Mouse (Mus musculus): Measurements from ENCODE around the gene Aven. TPM values are rescaled to one million over a fixed set of nuclear protein-coding genes. Genes with fewer than 3 reads are reported as not detected.

The Aven gene
- total and polyA plus RNA-seq, 2 experiments from 2014 or later, result 3.5 to 8.9 TPM

- WGBS, result 34% methylated on average over 17 of the region's 17 CpGs
- peak; percentile 71; the same call in 1 of the 2 replicates for ATAC-seq (ENCODE audit: low FRiP score)
These were observed 38.5 kb upstream of the Aven start for GRCm38 (mm10) chr2:112454125-112454861.

GRCm38 (mm10) chr2:112454862-112455564 is 37.8 kb upstream of the Aven start, which contains the start of gene Emc7:
Emc7 (plus strand) TSS chr2:112454997.
- no peaks in the 10 kb centered on the region for H3K4me1 ChIP-seq (ENCODE audit: insufficient read depth, low read length)
- no peaks in the 10 kb centered on the region for H3K9me3 ChIP-seq (ENCODE audit: low read length)
- TF ChIP-seq CTCF (IDR thresholded peaks at IDR 0.05), result no peak
- H3K27ac ChIP-seq (ENCODE audit: low read depth, low read length), result peak within 1 kb of the TSS; percentile 89
- peak within 1 kb of the TSS; percentile 94 for H3K4me3 ChIP-seq (ENCODE audit: low read depth, low read length)
- no peaks in the 10 kb centered on the region for H3K27me3 ChIP-seq (ENCODE audit: insufficient read depth, low read length)
- DNase-seq (ENCODE audit: low spot score) (peak; percentile 98), ATAC-seq (ENCODE audit: low FRiP score) (peak; percentile 97)
- peak within 1 kb of the TSS; percentile 78 for H3K4me2 ChIP-seq (ENCODE audit: low read depth, low read length, poor library complexity, severe bottlenecking)
- peak within 1 kb of the TSS; percentile 97 for H3K9ac ChIP-seq (replicated peaks; ENCODE audit: low read length, poor library complexity, severe bottlenecking)
- 1% methylated on average over 49 of the region's 49 CpGs for WGBS
- H3K36me3 ChIP-seq (ENCODE audit: insufficient read depth, low read length), result no peaks in the 10 kb centered on the region

More at GRCm38 (mm10) chr2:112454125-112454861, 38.5 kb upstream of the Aven start:
- no peak for DNase-seq (ENCODE audit: low spot score)
- H3K27ac ChIP-seq (ENCODE audit: low read depth, low read length), result peak overlapping the region; percentile 89
- H3K4me3 ChIP-seq (ENCODE audit: low read depth, low read length), result peak overlapping the region; percentile 94
- no peaks in the 10 kb centered on the region for H3K36me3 ChIP-seq (ENCODE audit: insufficient read depth, low read length)
- H3K4me1 ChIP-seq (ENCODE audit: insufficient read depth, low read length), result no peaks in the 10 kb centered on the region
- H3K4me2 ChIP-seq (ENCODE audit: low read depth, low read length, poor library complexity, severe bottlenecking), result peak overlapping the region; percentile 64
- no peaks in the 10 kb centered on the region for H3K9me3 ChIP-seq (ENCODE audit: low read length)
- H3K27me3 ChIP-seq (ENCODE audit: insufficient read depth, low read length), result no peaks in the 10 kb centered on the region
- peak overlapping the region; percentile 97 for H3K9ac ChIP-seq (replicated peaks; ENCODE audit: low read length, poor library complexity, severe bottlenecking)
- TF ChIP-seq CTCF (IDR thresholded peaks at IDR 0.05), result no peak

DNA sequence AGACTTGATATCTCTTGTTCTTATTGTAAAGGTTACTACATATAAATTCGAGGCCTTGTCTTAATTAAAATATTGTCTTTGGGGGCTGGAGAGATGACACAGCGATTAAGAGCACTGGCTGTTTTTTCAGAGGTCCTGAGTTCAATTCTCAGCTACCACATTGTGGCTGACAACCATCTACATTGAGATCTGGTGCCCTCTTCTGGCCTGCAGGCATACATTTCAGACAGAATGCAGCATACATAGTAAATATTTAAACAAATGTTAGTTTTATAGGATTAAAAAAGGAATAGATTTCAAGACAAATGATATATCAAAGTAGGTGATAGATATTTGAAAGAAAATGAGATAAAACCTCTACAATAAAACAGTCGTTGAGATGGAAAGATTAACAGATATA is 32.2 kb upstream of the Aven start:
- ATAC-seq (ENCODE audit: low FRiP score) (no peak), DNase-seq (ENCODE audit: low spot score) (no peak)
- H3K4me2 ChIP-seq (ENCODE audit: low read depth, low read length, poor library complexity, severe bottlenecking), result no peak overlapping the region
- no peak overlapping the region for H3K9ac ChIP-seq (replicated peaks; ENCODE audit: low read length, poor library complexity, severe bottlenecking)
- H3K27me3 ChIP-seq (ENCODE audit: insufficient read depth, low read length), result no peaks in the 10 kb centered on the region
- H3K4me3 ChIP-seq (ENCODE audit: low read depth, low read length), result no peak overlapping the region
- 92% methylated on average over 3 of the region's 3 CpGs for WGBS
- TF ChIP-seq CTCF (IDR thresholded peaks at IDR 0.05), result peak; percentile 36; the same call in 1 of the 2 replicates
- H3K36me3 ChIP-seq (ENCODE audit: insufficient read depth, low read length), result peaks cover 12% of the 10 kb centered on the region; the same call in 1 of the 2 replicates
- H3K9me3 ChIP-seq (ENCODE audit: low read length), result no peaks in the 10 kb centered on the region
- H3K4me1 ChIP-seq (ENCODE audit: insufficient read depth, low read length), result no peaks in the 10 kb centered on the region
- no peak overlapping the region for H3K27ac ChIP-seq (ENCODE audit: low read depth, low read length)

DNA sequence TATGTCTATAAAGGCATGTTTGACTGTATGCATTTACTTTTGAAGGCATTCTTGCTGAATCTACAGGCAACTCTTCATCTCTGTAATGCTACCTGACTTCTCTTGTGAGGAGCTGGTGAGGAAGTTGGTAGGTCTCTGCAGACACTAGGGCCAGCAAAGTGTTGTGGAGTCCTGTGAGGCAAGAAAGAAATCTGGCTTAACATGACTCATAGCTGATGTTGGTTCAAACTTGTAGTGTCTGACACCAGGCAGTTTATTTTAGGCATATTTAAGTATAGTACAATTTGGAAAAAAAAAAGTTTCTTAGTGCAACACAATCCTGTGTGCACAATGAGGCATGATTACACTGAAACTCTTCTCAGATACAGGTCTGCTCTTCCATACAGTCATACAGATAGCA is 23.2 kb upstream of the Aven start:
- Histone ChIP-seq H3K27me3 (ENCODE audit: insufficient read depth, low read length) (no peaks in the 10 kb centered on the region), H3K36me3 (ENCODE audit: insufficient read depth, low read length) (peaks cover 21% of the 10 kb centered on the region)
- no peak for DNase-seq (ENCODE audit: low spot score)

DNA sequence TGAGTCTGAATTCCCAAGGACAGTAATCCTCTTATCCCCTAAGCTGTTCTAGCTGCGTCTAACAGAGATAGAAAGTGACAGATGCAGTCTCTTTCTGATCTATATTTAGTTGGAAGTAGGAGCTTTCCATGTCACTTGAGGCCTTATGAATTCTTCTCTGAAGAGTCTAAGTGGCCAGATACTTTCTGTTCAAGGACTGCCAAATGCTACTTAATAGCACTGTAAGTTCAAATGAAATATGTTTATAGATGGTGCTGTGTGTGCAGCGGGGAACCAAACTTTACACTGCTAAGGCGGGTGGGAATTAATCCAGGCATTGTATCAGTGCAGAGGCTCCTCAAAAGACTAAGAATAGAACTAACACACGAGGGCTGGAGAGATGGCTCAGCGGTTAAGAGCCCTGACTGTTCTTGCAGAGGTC is 21.8 kb upstream of the Aven start:
- ATAC-seq (ENCODE audit: low FRiP score) (0 out of 2 replicates have a peak, but pooled peaks have one; percentile 34), DNase-seq (ENCODE audit: low spot score) (no peak)
- TF ChIP-seq CTCF (IDR thresholded peaks at IDR 0.05), result no peak

More for the DNA sequence above, 23.2 kb upstream of the Aven start:
- Histone ChIP-seq H3K4me1 (ENCODE audit: insufficient read depth, low read length) (no peaks in the 10 kb centered on the region), H3K9me3 (ENCODE audit: low read length) (no peaks in the 10 kb centered on the region), H3K27ac (ENCODE audit: low read depth, low read length) (no peak overlapping the region), H3K9ac (replicated peaks; ENCODE audit: low read length, poor library complexity, severe bottlenecking) (no peak overlapping the region), H3K4me2 (ENCODE audit: low read depth, low read length, poor library complexity, severe bottlenecking) (no peak overlapping the region), H3K4me3 (ENCODE audit: low read depth, low read length) (no peak overlapping the region)
- ATAC-seq (ENCODE audit: low FRiP score), result no peak
- TF ChIP-seq CTCF (IDR thresholded peaks at IDR 0.05), result no peak

DNA sequence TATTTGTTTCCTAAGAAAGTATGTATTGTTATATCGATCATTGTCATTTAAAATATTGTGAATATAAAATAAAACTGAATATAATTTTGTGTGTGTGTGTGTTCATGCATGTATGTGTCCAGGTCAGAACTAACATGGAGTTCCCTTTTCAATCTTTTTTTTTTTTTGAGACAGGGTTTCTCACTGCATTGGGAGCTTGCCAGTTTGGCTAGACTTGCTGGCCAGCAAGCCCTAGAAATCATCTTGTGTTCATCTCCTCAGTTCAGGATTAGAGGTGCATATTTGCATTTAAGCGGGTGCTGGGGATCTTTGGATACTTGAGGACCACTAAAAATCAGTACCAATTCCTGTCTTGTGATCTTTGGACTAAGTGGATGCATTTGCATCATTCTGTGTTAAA is 20.7 kb upstream of the Aven start:
- 92% methylated on average over 2 of the region's 2 CpGs for WGBS
- no peak for DNase-seq (ENCODE audit: low spot score)
- H3K27ac ChIP-seq (ENCODE audit: low read depth, low read length), result no peak overlapping the region
- H3K9ac ChIP-seq (replicated peaks; ENCODE audit: low read length, poor library complexity, severe bottlenecking), result no peak overlapping the region
- no peak overlapping the region for H3K4me3 ChIP-seq (ENCODE audit: low read depth, low read length)
- H3K4me2 ChIP-seq (ENCODE audit: low read depth, low read length, poor library complexity, severe bottlenecking), result no peak overlapping the region
- TF ChIP-seq CTCF (IDR thresholded peaks at IDR 0.05), result no peak
- H3K36me3 ChIP-seq (ENCODE audit: insufficient read depth, low read length), result peaks cover 13% of the 10 kb centered on the region
- H3K4me1 ChIP-seq (ENCODE audit: insufficient read depth, low read length), result no peaks in the 10 kb centered on the region
- ATAC-seq (ENCODE audit: low FRiP score), result no peak
- H3K27me3 ChIP-seq (ENCODE audit: insufficient read depth, low read length), result no peaks in the 10 kb centered on the region
- H3K9me3 ChIP-seq (ENCODE audit: low read length), result no peaks in the 10 kb centered on the region

More for the DNA sequence above, 21.8 kb upstream of the Aven start:
- Histone ChIP-seq H3K9ac (replicated peaks; ENCODE audit: low read length, poor library complexity, severe bottlenecking) (no peak overlapping the region), H3K4me1 (ENCODE audit: insufficient read depth, low read length) (no peaks in the 10 kb centered on the region), H3K27me3 (ENCODE audit: insufficient read depth, low read length) (no peaks in the 10 kb centered on the region), H3K4me2 (ENCODE audit: low read depth, low read length, poor library complexity, severe bottlenecking) (no peak overlapping the region), H3K4me3 (ENCODE audit: low read depth, low read length) (no peak overlapping the region), H3K9me3 (ENCODE audit: low read length) (no peaks in the 10 kb centered on the region), H3K36me3 (ENCODE audit: insufficient read depth, low read length) (peaks cover 18% of the 10 kb centered on the region), H3K27ac (ENCODE audit: low read depth, low read length) (no peak overlapping the region)
- WGBS, result 23% methylated on average over 5 of the region's 5 CpGs

Measured in midbrain, postnatal 0 days (tissue).